Mouse (Mus musculus) hindbrain, embryonic 10.5 days (tissue): ENCODE measurements around the gene Ncdn. TPM values are rescaled to one million over a fixed set of nuclear protein-coding genes. Genes with fewer than 3 reads are reported as not detected.

Experiments
- DNase-seq: peaks from one replicate; pipeline ENCODE4 v3.0.0-alpha.2; 2017; ENCODE audit warnings: low spot score
- H3K27ac ChIP-seq: fragments of 300-500 bp; sonication (generic); 2 replicates; pipeline ENCODE4 v1.5.1; 2016; ENCODE audit warnings: mild to moderate bottlenecking, moderate library complexity
- H3K27me3 ChIP-seq: fragments of 300-500 bp; sonication (generic); 2 replicates; pipeline ENCODE4 v1.6.1; 2016; ENCODE audit warnings: mild to moderate bottlenecking; ENCODE audit not compliant: poor library complexity, insufficient read depth, severe bottlenecking
- H3K36me3 ChIP-seq: fragments of 300-500 bp; sonication (generic); 2 replicates; pipeline ENCODE4 v1.6.1; 2016; ENCODE audit warnings: mild to moderate bottlenecking, moderate library complexity
- H3K4me1 ChIP-seq: fragments of 300-500 bp; sonication (generic); replicated peaks from 2 replicates; pipeline ENCODE4 v1.6.1; 2016; ENCODE audit warnings: mild to moderate bottlenecking
- H3K4me3 ChIP-seq: fragments of 300-500 bp; sonication (generic); 2 replicates; pipeline ENCODE4 v1.5.1; 2016; ENCODE audit warnings: mild to moderate bottlenecking, moderate library complexity
- H3K9me3 ChIP-seq: fragments of 300-500 bp; sonication (generic); 2 replicates; pipeline ENCODE4 v1.6.1; 2016; ENCODE audit warnings: mild to moderate bottlenecking, moderate library complexity
- WGBS: fragments of 180-500 bp; shearing (Covaris S2); methylation state at CpG from one replicate; pipeline ENCODE4 v1.1.7; 2016; 5-methylcytosine and 5-hydroxymethylcytosine counted together
- polyA plus RNA-seq: library from polyadenylated mRNA; unstranded; fragments of >200 nt; fragmentation: Nextera tagmentation; extraction: Ambion mirVana; gene quantifications from 2 replicates; pipeline ENCODE4 v1.2.1, GENCODE M21; 2016

Gene Ncdn
- polyA plus RNA-seq, 1 experiment from 2014 or later = 49.1 TPM

GRCm38 (mm10) chr4:126769800-126770563 is 16.7 kb upstream of the Ncdn start:
- H3K27me3 ChIP-seq = no peaks in the 10 kb centered on the region
- DNase-seq = no peak
- H3K9me3 ChIP-seq = no peaks in the 10 kb centered on the region
- H3K27ac ChIP-seq = no peak overlapping the region
- peaks cover 21% of the 10 kb centered on the region for H3K36me3 ChIP-seq
- no peaks in the 10 kb centered on the region for H3K4me1 ChIP-seq
- H3K4me3 ChIP-seq = no peak overlapping the region
- 90% methylated on average over 9 of the region's 9 CpGs for WGBS

GRCm38 (mm10) chr4:126763483-126763882 is 10.2 kb upstream of the Ncdn start:
- Histone ChIP-seq H3K4me3 (no peak overlapping the region), H3K27ac (no peak overlapping the region), H3K36me3 (peaks cover 41% of the 10 kb centered on the region), H3K4me1 (no peaks in the 10 kb centered on the region), H3K9me3 (no peaks in the 10 kb centered on the region), H3K27me3 (no peaks in the 10 kb centered on the region)
- WGBS = 89% methylated on average over 2 of the region's 2 CpGs
- DNase-seq = no peak

- no peaks in the 10 kb centered on the region for H3K4me1 ChIP-seq
- DNase-seq = no peak
- no peak overlapping the region for H3K4me3 ChIP-seq
- H3K27me3 ChIP-seq = no peaks in the 10 kb centered on the region
- H3K9me3 ChIP-seq = no peaks in the 10 kb centered on the region
- H3K27ac ChIP-seq = no peak overlapping the region
- 83% methylated on average over 11 of the region's 11 CpGs for WGBS
- H3K36me3 ChIP-seq = peaks cover 44% of the 10 kb centered on the region
These were observed 9.5 kb upstream of the Ncdn start for GRCm38 (mm10) chr4:126762586-126763359.

GRCm38 (mm10) chr4:126759435-126759834 is 6.2 kb upstream of the Ncdn start:
- Histone ChIP-seq H3K4me1 (peaks cover 8% of the 10 kb centered on the region), H3K4me3 (no peak overlapping the region), H3K9me3 (no peaks in the 10 kb centered on the region), H3K27me3 (no peaks in the 10 kb centered on the region), H3K36me3 (peaks cover 56% of the 10 kb centered on the region), H3K27ac (no peak overlapping the region)
- no peak for DNase-seq
- WGBS = 88% methylated on average over 2 of the region's 2 CpGs

- WGBS = 87% methylated on average over 5 of the region's 5 CpGs
- peaks cover 52% of the 10 kb centered on the region for H3K36me3 ChIP-seq
- no peaks in the 10 kb centered on the region for H3K27me3 ChIP-seq
- H3K27ac ChIP-seq = no peak overlapping the region
- peaks cover 11% of the 10 kb centered on the region for H3K4me1 ChIP-seq
- DNase-seq = no peak
- no peaks in the 10 kb centered on the region for H3K9me3 ChIP-seq
- no peak overlapping the region for H3K4me3 ChIP-seq
These were observed 5.1 kb upstream of the Ncdn start for GRCm38 (mm10) chr4:126758299-126758698.

GRCm38 (mm10) chr4:126756766-126757165 is 3.5 kb upstream of the Ncdn start:
- no peak overlapping the region for H3K27ac ChIP-seq
- 92% methylated on average over 4 of the region's 4 CpGs for WGBS
- H3K4me3 ChIP-seq = no peak overlapping the region
- peaks cover 42% of the 10 kb centered on the region for H3K36me3 ChIP-seq
- H3K27me3 ChIP-seq = no peaks in the 10 kb centered on the region
- DNase-seq = no peak
- H3K9me3 ChIP-seq = no peaks in the 10 kb centered on the region
- peaks cover 20% of the 10 kb centered on the region for H3K4me1 ChIP-seq

GRCm38 (mm10) chr4:126754736-126755374 is 1.6 kb upstream of the Ncdn start:
- H3K36me3 ChIP-seq = peaks cover 38% of the 10 kb centered on the region
- peaks cover 36% of the 10 kb centered on the region for H3K4me1 ChIP-seq
- H3K27ac ChIP-seq = no peak overlapping the region
- H3K4me3 ChIP-seq = peak overlapping the region; percentile 76
- 60% methylated on average over 12 of the region's 12 CpGs for WGBS
- no peak for DNase-seq
- H3K27me3 ChIP-seq = no peaks in the 10 kb centered on the region
- H3K9me3 ChIP-seq = no peaks in the 10 kb centered on the region

- Histone ChIP-seq H3K4me3 (peak overlapping the region; percentile 76), H3K9me3 (no peaks in the 10 kb centered on the region), H3K27ac (peak overlapping the region; percentile 98), H3K4me1 (peaks cover 42% of the 10 kb centered on the region), H3K36me3 (peaks cover 38% of the 10 kb centered on the region), H3K27me3 (no peaks in the 10 kb centered on the region)
- no peak for DNase-seq
- WGBS = under 1% methylated on average over 12 of the region's 12 CpGs
These were observed 983 bp upstream of the Ncdn start for GRCm38 (mm10) chr4:126754231-126754611.

- H3K27me3 ChIP-seq = no peaks in the 10 kb centered on the region
- DNase-seq = peak; percentile 62
- H3K36me3 ChIP-seq = peaks cover 44% of the 10 kb centered on the region
- peak overlapping the region; percentile 98 for H3K27ac ChIP-seq
- H3K4me1 ChIP-seq = peaks cover 52% of the 10 kb centered on the region
- H3K4me3 ChIP-seq = peak overlapping the region; percentile 76
- under 1% methylated on average over 23 of the region's 23 CpGs for WGBS
- H3K9me3 ChIP-seq = no peaks in the 10 kb centered on the region
These were observed 563 bp downstream of the Ncdn start for GRCm38 (mm10) chr4:126752608-126753141.

- Histone ChIP-seq H3K9me3 (no peaks in the 10 kb centered on the region), H3K27me3 (no peaks in the 10 kb centered on the region), H3K36me3 (peaks cover 44% of the 10 kb centered on the region), H3K4me3 (peak overlapping the region; percentile 76), H3K4me1 (peaks cover 52% of the 10 kb centered on the region), H3K27ac (peak overlapping the region; percentile 98)
- DNase-seq = no peak
- 7% methylated on average over 13 of the region's 13 CpGs for WGBS
These were observed 1.1 kb downstream of the Ncdn start for GRCm38 (mm10) chr4:126752024-126752607.

GRCm38 (mm10) chr4:126751556-126752023 is 1.6 kb downstream of the Ncdn start:
- WGBS = 56% methylated on average over 10 of the region's 10 CpGs
- no peak for DNase-seq
- peak overlapping the region; percentile 98; the same call in 1 of the 2 replicates for H3K27ac ChIP-seq
- H3K9me3 ChIP-seq = no peaks in the 10 kb centered on the region
- H3K4me3 ChIP-seq = peak overlapping the region; percentile 76
- H3K27me3 ChIP-seq = no peaks in the 10 kb centered on the region
- H3K36me3 ChIP-seq = peaks cover 44% of the 10 kb centered on the region
- peaks cover 52% of the 10 kb centered on the region for H3K4me1 ChIP-seq

GRCm38 (mm10) chr4:126750863-126751555 is 2.2 kb downstream of the Ncdn start:
- H3K9me3 ChIP-seq = no peaks in the 10 kb centered on the region
- H3K27ac ChIP-seq = no peak overlapping the region
- H3K36me3 ChIP-seq = peaks cover 50% of the 10 kb centered on the region
- H3K4me1 ChIP-seq = peaks cover 52% of the 10 kb centered on the region
- 80% methylated on average over 8 of the region's 8 CpGs for WGBS
- 0 out of 2 replicates have a peak, but pooled peaks cover under 1% of the 10 kb centered on the region for H3K27me3 ChIP-seq
- H3K4me3 ChIP-seq = peak overlapping the region; percentile 76; the same call in 1 of the 2 replicates
- DNase-seq = no peak
